Mouse (Mus musculus): Measurements from ENCODE around the gene Cabp2.

GRCm38 (mm10) chr19:4121097-4121805 lies 39.9 kb downstream of the Cabp2 start:
- TF ChIP-seq CTCF (IDR thresholded peaks at IDR 0.05; ENCODE audit: control insufficient read depth, insufficient read depth, insufficient read length) (no peak), USF1 (IDR thresholded peaks at IDR 0.05; ENCODE audit: low read depth) (no peak), MYOD1 (IDR thresholded peaks at IDR 0.05; ENCODE audit: control insufficient read depth, insufficient read length, low read depth) (no peak)

All from C2C12 (cell line).